Mouse (Mus musculus) small intestine, adult 2 months (tissue): Measurements from ENCODE around the gene Prtg.

ENCODE experiments used
- CTCF ChIP-seq: fragments of 200-500 bp; IDR thresholded peaks from 2 replicates; pipeline ENCODE4 v1.5.1; 2012; ENCODE audit warnings: low read depth, mild to moderate bottlenecking, control low read depth, inconsistent platforms, low read length, moderate library complexity, mixed read lengths; ENCODE audit not compliant: insufficient replicate concordance, insufficient read length; ENCODE audit errors: extremely low read depth
- POLR2A ChIP-seq: fragments of 200-500 bp; IDR thresholded peaks from 2 replicates; pipeline ENCODE4 v1.6.1; 2012; ENCODE audit warnings: low read depth, mild to moderate bottlenecking, control low read depth, inconsistent platforms, low read length, moderate library complexity

DNA sequence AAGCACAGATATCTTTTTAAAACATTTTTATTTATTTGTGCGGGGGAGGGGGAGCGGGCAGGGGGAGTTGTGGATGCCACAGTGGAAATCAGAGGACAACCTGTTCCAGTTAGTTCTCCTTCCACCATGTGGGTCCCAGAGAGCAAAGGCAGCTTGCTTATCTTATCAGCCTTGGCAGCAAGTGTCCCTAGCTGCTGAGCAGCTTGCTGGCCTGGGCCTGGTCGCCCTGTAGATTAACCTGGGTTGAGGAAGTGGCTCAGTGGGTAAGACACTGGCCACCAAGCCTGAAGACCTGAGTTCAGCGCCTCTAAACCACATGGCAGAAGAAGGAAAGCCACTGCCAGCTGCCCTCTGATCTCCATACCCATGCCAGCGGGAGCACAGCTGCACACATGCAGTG, 95.9 kb downstream of the Prtg start:
- no peak for TF ChIP-seq CTCF
- no peak for TF ChIP-seq POLR2A
